Mouse (Mus musculus) urinary bladder, adult 18-20 months (tissue): ENCODE results near the gene Top3a.
"Not testable (repeated sequence)": the region's sequence is repeated elsewhere in the genome, so short reads cannot be mapped to it uniquely, and the experiment has no call there.

Source experiments
- DNase-seq, 2 experiments: peaks; one replicate each; pipeline ENCODE4 v3.0.0; 2022; ENCODE audit warnings: low spot score in 2 of 2, mixed read lengths in 2 of 2

The Top3a gene

DNA sequence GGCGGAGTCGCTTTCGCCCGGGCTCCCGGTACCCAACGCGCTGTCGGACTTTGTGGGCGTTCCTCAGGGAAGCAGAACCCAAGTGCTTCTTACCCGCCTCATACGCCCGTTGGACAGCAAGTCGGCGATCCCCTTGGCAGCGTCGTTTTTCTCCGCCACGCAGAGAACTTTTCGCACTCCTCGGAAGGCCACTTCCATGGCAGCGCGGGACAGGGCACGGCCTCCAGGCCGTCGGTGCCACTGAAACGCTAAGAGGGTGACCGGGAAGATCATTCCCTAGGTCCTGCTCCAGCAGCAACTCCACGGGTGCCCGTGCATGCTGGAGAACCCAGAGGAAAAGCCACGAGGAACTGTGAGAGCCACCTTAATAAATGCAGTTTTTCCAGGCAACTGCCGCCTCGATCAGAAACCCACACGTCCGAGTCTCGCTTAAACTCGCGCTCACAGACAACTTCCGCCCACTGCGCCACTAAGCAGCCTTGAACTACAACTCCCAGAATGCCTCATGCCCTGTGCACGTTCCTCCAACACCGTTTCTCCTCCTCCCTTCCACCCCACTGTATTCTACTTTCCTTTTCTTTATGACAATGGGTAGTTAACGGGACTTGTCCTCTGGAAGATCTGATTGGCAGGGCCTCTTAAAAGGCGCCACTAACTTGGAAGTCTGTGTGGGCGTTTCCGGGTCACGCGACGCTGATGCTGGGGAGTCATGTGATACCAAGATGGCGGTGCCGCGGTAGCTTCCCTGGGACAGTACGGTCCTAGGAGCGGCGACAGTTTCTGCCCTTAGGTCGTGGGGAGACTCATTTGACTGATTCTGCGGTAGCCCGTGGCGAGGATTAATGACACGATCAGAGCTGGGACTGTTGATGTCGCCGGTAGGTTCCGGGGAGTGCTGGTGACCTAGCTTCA, at the start of gene Top3a, which contains the start of gene Smcr8:
Gene Top3a, minus strand, starts transcription at position 537 of the 912 bp plus-strand sequence.
Gene Smcr8, plus strand, starts transcription at position 696 of the 912 bp plus-strand sequence.
- DNase-seq = peak; percentile 77 to 80

DNA sequence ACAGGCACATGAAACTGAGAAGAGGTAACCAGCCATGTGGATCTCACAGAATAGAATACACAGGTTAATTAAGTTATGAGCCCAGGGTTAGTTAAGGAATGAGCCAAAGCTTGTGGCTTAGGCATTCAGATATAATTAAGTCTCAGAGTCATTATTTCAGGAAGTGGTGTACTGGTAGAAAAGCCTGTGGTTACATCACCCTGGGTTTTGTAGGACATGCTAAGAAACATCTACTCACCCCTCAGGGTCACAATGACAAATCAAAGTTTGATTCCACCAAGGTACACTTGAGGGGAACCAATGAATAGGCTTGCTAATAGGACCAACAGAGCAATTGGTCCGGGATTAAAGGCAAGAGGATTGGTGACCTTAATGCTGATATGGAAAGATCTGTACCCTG, 49.5 kb upstream of the Top3a start:
- DNase-seq = no peak

DNA sequence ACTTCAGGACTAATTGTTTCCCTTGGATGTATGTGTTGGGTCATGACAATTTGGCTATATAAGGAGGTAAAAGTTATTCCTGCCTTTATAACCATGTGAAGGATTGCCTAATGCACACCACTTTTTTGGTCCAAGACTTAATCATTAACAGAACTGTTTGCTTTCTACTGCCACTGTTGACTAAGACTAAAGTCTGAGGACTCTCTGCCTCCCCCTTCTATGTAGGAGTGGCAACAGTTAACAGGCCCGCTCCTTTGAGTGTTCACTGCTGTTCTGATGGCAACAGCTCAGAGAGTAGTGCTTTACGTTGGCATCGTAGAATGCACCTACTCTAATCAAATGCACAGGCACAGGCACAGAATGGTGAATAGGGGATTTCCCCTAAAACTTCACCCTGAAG, 48.0 kb upstream of the Top3a start:
- no peak for DNase-seq

DNA sequence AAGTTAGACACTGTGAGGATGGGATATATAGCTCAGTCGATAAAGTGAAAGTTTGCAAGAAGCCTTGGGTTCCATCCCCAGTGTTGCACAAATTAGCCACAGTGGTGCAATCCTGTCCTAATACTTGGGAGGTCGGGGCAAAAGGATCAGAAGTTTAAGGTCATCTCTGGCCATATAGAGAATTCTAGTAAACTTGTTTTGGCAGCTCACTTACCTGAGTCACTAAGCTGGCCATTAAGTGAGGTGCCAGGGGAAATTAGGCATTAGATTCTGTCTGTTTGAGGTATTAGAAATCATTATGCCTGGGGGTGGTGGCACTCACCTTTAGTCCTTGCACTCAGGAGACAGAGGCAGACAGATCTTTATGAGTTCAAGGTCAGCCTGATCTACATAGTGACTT, 46.6 kb upstream of the Top3a start:
- no peak for DNase-seq

DNA sequence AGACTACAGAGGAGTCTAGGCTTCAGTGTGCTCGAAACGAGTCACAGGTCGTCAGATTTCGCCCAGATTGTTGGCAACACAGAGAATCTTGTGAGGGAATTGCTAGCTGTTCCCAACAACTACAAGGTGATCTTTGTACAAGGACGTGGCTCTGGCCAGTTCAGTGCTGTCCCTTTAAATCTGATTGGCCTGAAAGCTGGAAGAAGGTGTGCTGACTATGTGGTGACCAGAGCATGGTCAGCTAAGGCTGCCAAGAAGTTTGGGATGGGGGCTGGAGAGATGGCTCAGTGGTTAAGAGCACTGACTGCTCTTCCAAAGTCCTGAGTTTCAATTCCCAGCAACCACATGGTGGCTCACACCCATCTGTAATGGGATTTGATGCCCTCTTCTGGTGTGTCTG, 39.2 kb upstream of the Top3a start:
- no peak for DNase-seq

DNA sequence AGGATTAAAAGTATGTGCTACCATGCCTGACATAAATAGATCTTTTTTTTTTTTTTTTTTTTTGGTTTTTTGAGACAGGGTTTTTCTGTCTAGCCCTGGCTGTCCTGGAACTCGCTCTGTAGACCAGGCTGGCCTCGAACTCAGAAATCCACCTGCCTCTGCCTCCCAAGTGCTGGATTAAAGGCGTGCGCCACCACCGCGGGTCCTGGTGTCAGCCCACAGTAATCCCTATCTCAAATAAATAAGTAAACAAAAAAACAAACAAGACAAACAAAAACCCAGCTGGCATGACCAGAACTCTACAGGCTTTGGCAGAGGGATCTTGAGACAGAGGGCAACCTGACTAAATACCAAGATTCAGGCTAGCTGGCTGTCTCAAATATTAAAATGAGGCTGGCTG, 34.5 kb upstream of the Top3a start, which contains the start of gene Shmt1:
Gene Shmt1, minus strand, starts transcription at position 101 of the 400 bp plus-strand sequence.
- DNase-seq = not testable (repeated sequence)

DNA sequence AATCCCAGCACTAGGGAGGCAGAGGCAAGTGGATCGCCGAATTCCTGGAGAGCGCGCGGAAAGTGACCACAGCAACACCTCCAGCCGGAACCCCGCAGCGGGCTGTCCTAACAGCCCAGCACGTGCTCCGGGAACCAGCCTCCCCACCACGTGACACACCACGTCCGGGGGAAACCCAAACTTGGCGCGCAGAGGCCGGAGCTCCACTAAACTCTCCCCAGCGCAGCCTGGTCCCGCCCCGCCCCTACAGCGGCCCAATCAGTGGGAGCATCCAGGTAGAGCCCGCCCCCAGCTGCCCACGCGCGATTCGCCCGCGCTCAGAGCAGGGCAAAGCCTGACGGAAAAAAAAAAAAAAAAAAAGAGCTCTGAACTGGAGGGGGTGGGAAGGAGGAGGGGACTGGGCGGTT, 33.9 kb upstream of the Top3a start:
- peak; percentile 88 to 91 for DNase-seq

- peak; percentile 25 to 48 for DNase-seq
Measured at GRCm38 (mm10) chr11:60810046-60810965, 33.1 kb upstream of the Top3a start.

DNA sequence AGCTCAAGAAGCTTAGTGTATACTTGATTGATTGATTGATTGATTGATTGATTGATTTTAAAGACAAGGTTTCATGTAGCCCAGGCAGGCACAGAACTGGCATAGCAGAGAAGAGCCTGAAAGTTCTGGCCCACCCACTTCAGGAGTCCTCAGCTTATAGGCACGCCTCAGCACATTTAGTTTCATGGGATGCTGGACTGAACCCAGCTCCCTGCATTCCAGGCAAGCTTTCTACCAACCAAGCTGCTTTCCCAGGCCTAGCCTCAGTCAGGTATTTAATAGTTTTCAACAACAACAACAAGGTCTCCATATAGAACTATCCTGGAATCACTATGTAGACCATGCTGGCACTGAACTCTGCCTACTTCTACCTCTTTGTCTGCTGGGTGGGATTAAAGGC, 32.4 kb upstream of the Top3a start:
- no peak for DNase-seq

- peak in 1 of 2 experiments; percentile 15 for DNase-seq
Measured at GRCm38 (mm10) chr11:60808286-60809070, 31.3 kb upstream of the Top3a start.

GRCm38 (mm10) chr11:60800892-60801291, 23.7 kb upstream of the Top3a start:
- no peak for DNase-seq

DNA sequence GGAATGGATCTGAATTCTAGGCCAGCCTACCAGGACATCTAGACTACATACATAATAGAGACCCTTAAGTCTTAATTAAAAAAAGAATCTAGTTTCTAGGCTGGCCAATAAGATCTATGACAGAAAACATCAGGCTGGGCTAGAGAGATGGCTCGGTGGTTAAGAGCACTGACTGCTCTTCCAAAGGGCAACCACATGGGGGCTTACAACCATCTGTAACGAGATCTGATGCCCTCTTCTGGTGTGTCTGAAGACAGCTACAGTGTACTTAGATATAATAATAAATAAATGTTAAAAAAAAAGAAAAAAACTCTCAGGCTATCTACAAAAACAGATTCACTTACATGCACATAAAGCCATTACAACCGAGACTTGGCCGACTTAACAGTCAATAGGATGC, 22.8 kb upstream of the Top3a start:
- no peak for DNase-seq

GRCm38 (mm10) chr11:60796342-60796741, 19.2 kb upstream of the Top3a start:
- no peak for DNase-seq

DNA sequence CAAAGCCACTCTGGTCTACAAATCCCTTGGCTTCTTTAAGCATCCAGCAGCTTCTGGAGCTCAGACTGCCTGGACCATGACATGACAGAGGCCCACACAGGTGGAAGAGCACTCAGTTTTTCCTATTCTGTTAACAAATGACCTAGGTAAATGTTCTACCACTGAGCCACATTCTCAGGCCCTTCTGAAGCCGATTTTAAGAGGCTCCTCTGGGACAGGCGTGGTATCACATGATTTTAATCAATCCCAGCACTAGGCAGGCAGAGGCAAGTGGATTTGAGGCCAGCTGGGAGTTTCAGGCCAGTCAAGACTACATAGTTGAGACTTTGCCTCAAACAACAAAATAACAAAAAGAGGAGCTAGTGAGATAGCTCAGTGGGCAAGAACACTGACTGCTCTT, 13.3 kb upstream of the Top3a start:
- DNase-seq = no peak

DNA sequence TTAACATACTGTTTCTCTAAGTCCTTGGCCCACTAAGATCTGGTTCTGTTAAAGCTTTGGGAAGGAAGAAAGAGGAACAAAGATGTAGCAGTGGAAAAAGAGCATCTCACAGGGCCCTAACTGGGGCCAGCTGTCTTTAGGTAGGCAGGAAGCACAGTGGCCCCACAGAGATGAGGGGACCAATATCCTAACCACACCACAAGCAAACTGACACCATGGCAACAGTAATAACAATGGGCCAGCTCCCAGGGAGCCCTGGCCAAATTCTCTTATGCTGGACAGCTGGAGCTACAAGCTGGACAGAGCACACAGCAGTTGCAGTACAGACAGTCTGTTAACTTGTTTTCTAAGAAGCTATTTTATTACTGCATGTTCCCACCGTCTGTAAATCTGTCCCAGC, 10.4 kb upstream of the Top3a start:
- DNase-seq = no peak

DNA sequence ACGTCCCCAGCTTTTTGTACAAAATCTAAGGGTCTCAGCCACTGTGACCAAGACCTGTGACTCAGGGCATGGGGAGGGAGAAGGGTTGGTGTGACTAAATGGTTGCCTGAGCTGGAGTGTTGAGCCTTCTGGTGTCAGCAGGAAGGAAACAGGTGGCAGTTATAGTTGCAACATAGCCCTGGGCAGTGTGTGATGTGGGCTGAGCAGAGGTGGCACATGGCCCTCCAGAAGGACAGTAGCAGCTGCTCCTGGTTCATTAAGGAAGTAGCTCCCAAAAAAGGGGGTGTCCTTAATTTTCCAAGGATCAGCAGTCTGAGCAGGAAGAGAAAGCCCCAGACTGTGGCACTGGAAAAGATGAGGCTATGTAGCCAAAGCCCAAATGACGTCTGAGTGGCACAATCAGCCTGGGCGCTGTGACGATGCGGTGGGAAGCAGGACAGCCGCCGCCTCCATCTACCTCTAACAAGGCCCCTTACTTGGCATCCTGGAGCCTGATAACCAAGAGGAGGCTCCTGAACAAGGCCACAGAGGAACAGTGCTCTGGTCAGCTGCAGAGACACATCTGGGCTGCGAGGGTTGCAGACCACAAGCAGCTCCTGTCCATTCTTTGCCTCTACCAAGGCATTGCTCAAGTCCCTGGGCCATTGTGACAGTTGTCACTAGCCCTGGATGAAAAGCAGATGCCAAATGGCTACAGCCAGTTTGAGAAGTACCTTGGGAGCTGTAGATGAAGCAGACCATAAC, 7.2 kb upstream of the Top3a start:
- no peak for DNase-seq

DNA sequence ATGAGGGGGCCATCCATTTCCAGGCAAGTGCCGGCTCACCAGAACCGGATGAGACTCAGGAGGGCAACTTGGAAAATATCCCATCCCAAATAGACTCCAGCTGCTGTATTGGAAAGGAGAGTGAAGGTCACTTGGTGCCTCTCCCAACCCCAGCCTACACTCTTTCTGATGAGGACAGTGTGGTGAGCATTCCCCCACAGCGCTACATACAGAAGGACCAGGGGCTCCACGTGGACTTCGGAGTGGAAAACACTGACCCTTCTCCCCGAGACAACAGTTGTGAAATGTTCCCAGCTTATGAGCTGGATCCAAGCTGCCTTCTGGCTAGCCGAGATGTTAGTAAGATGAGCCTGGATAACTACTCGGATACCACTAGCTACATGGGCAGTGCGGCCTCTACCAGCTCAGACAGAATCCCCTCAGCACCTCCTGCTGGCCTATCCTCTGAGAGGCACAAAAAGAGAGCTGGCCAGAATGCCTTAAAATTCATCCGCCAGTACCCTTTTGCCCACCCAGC, 2.6 kb upstream of the Top3a start:
- no peak for DNase-seq

GRCm38 (mm10) chr11:60777801-60778370, 721 bp upstream of the Top3a start:
- DNase-seq = no peak

DNA sequence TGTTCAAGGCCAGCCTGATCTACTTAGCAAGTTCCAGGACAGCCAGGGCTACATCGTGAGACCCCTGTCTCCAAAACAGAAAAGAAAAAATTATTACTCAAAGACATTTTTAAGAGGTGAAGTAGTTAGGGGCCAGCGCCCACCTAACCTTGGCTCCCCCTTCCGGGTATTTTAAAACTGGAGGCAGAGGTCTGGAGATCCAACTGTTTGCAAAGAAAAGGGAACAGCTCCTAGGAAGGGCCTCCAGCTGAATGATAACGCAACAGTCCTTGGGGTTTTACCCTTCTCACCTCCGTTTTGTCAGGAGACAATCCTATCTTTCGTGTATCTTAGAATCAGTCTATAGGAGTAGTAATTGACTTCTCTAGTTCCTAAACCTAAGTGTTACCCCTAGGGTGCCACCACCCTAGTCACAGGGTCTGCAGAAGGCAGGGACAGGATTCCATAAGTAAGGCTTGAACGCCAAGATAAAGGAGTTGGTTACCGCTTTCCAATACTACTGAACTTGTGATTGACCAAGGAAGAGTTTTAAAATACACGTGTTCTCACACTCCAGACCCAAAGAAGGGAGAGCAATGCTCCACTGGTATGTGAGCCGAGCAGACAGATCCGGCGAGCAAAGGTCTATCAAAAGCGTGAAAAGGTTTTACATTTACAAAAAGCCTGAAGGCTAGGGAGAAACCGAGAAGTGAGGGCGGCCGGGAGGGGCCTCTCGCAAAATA, 897 bp downstream of the Top3a start:
- peak in 1 of 2 experiments; percentile 62 for DNase-seq
